In genomic region chr14:22643494-22643893, GRCm38 (mm10) we compare ENCODE assay signal across 14 mouse cellular contexts.
"Had no signal": no experiment of that assay in that cellular context is flagged by ENCODE, and none has a peak within 500 bp of the region (broad histone marks: within the 10 kb centered on the region; RNA-seq: fewer than 3 reads in every experiment).

No protein-coding gene starts in this region.

- H3K27me3 ChIP-seq: lung, embryonic 15.5 days; neural tube, embryonic 12.5 days; stomach, embryonic 15.5 days had no signal

- H3K4me1 ChIP-seq: midbrain, embryonic 12.5 days; neural tube, embryonic 12.5 days had no signal

- H3K9ac ChIP-seq: lung, embryonic 15.5 days; midbrain, embryonic 12.5 days; neural tube, embryonic 12.5 days; stomach, embryonic 15.5 days had no signal

- DNase-seq: lung, adult 2 months; lung, postnatal 10 days; lung, postnatal 4 days; midbrain, embryonic 14.5 days; right cerebral cortex, postnatal 14 days; thymus, adult 2 months; thymus, postnatal 25 days; thymus, postnatal 4 days had no signal

- H3K4me3 ChIP-seq: lung, embryonic 15.5 days; midbrain, embryonic 10.5 days; midbrain, embryonic 12.5 days; neural tube, embryonic 12.5 days; stomach, embryonic 15.5 days had no signal

- H3K36me3 ChIP-seq: lung, embryonic 15.5 days; midbrain, embryonic 10.5 days; midbrain, embryonic 12.5 days; neural tube, embryonic 12.5 days; stomach, embryonic 15.5 days had no signal

- H3K27ac ChIP-seq: lung, embryonic 15.5 days; midbrain, embryonic 10.5 days; midbrain, embryonic 12.5 days; neural tube, embryonic 12.5 days; stomach, embryonic 15.5 days; stomach, postnatal 0 days had no signal
